Mouse (Mus musculus) ES-E14 (cell line): ENCODE data around the gene Gm16506.
"Not testable (repeated sequence)": the region's sequence is repeated elsewhere in the genome, so short reads cannot be mapped to it uniquely, and the experiment has no call there.

Source experiments
- CHD2 ChIP-seq: IDR thresholded peaks from 2 replicates; pipeline ENCODE4 v1.6.1; 2014; ENCODE audit warnings: mild to moderate bottlenecking, low read depth, low read length, inconsistent platforms
- HCFC1 ChIP-seq: IDR thresholded peaks from 2 replicates; pipeline ENCODE4 v1.6.1; 2012; ENCODE audit warnings: low read length, inconsistent platforms, borderline replicate concordance; ENCODE audit not compliant: insufficient read depth
- MAFK ChIP-seq: IDR thresholded peaks from 2 replicates; pipeline ENCODE4 v1.6.1; 2014; ENCODE audit warnings: mild to moderate bottlenecking, low read depth, low read length, inconsistent platforms; ENCODE audit not compliant: insufficient read depth
- ZC3H11A ChIP-seq: IDR thresholded peaks from 2 replicates; pipeline ENCODE4 v1.6.1; 2012; ENCODE audit warnings: low read depth, mild to moderate bottlenecking, inconsistent platforms, low read length, borderline replicate concordance

- not testable (repeated sequence) for TF ChIP-seq ZC3H11A, CHD2, HCFC1, MAFK
Measured at GRCm38 (mm10) chr14:43697621-43698020, 29.7 kb downstream of the Gm16506 start, which contains the start of gene Gm7324.
